Mouse (Mus musculus): ENCODE measurements around the gene Naip1. TPM values are rescaled to one million over a fixed set of nuclear protein-coding genes. Genes with fewer than 3 reads are reported as not detected.
"Not testable (repeated sequence)": the region's sequence is repeated elsewhere in the genome, so short reads cannot be mapped to it uniquely, and the experiment has no call there.

Naip1 gene
- 0.06 TPM for polyA plus RNA-seq (2012; fragmentation: generic; extraction: Trizol)
- long read RNA-seq, experiment 1 = 0 reads
- long read RNA-seq, experiment 2, partial matches to known transcripts = 1 of 1 reads
- long read RNA-seq, experiment 2, other reads (novel, unspliced or antisense) = 0 of 1 reads

GRCm38 (mm10) chr13:100452415-100453127, at the start of gene Naip1:
TSS of gene Naip1 (minus strand) at chr13:100452869.
- H3K36me3 ChIP-seq (ENCODE audit: control insufficient read depth, insufficient read depth); H3ac ChIP-seq (ENCODE audit: control insufficient read depth, insufficient read length, low read depth); H3K27me3 ChIP-seq (ENCODE audit: control insufficient read depth, insufficient read depth, insufficient read length); H3K4me3 ChIP-seq (ENCODE audit: insufficient read depth, poor library complexity, severe bottlenecking); H3K79me2 ChIP-seq (ENCODE audit: control insufficient read depth, insufficient read depth); H3K79me3 ChIP-seq (ENCODE audit: low read depth): not testable (repeated sequence)

GRCm38 (mm10) chr13:100499625-100500024, 47.0 kb upstream of the Naip1 start:
- H3K4me3 ChIP-seq (ENCODE audit: insufficient read depth, poor library complexity, severe bottlenecking); H3K79me3 ChIP-seq (ENCODE audit: low read depth); H3ac ChIP-seq (ENCODE audit: control insufficient read depth, insufficient read length, low read depth); H3K27me3 ChIP-seq (ENCODE audit: control insufficient read depth, insufficient read depth, insufficient read length); H3K79me2 ChIP-seq (ENCODE audit: control insufficient read depth, insufficient read depth); H3K36me3 ChIP-seq (ENCODE audit: control insufficient read depth, insufficient read depth): not testable (repeated sequence)

- Histone ChIP-seq H3K79me3 (ENCODE audit: low read depth) (peaks cover 16% of the 10 kb centered on the region), H3K36me3 (ENCODE audit: control insufficient read depth, insufficient read depth) (no peaks in the 10 kb centered on the region), H3K27me3 (ENCODE audit: control insufficient read depth, insufficient read depth, insufficient read length) (no peaks in the 10 kb centered on the region), H3ac (ENCODE audit: control insufficient read depth, insufficient read length, low read depth) (no peak overlapping the region), H3K4me3 (ENCODE audit: insufficient read depth, poor library complexity, severe bottlenecking) (no peak overlapping the region), H3K79me2 (ENCODE audit: control insufficient read depth, insufficient read depth) (peaks cover 20% of the 10 kb centered on the region)
- TF ChIP-seq FOSL1 (IDR thresholded peaks at IDR 0.05; ENCODE audit: insufficient read depth, low read length, poor library complexity, severe bottlenecking) = no peak
- TF ChIP-seq MYOG (IDR thresholded peaks at IDR 0.05; ENCODE audit: control insufficient read depth, extremely low read depth, insufficient read length) = no peak
- TF ChIP-seq CEBPB (IDR thresholded peaks at IDR 0.05; ENCODE audit: low read depth) = no peak
- TF ChIP-seq CTCF (IDR thresholded peaks at IDR 0.05; ENCODE audit: control insufficient read depth, insufficient read depth, insufficient read length) = no peak
- no peak for TF ChIP-seq MYOD1 (IDR thresholded peaks at IDR 0.05; ENCODE audit: control insufficient read depth, insufficient read length, low read depth)
- no peak for TF ChIP-seq USF1 (IDR thresholded peaks at IDR 0.05; ENCODE audit: low read depth)
- no peak for TF ChIP-seq MAX (IDR thresholded peaks at IDR 0.05)
Observed at GRCm38 (mm10) chr13:100495337-100495736, 42.7 kb upstream of the Naip1 start.

- not testable (repeated sequence) for H3K27me3 ChIP-seq (ENCODE audit: control insufficient read depth, insufficient read depth, insufficient read length); H3K4me3 ChIP-seq (ENCODE audit: insufficient read depth, poor library complexity, severe bottlenecking); H3ac ChIP-seq (ENCODE audit: control insufficient read depth, insufficient read length, low read depth); H3K36me3 ChIP-seq (ENCODE audit: control insufficient read depth, insufficient read depth)
- peaks cover 21% of the 10 kb centered on the region for H3K79me2 ChIP-seq (ENCODE audit: control insufficient read depth, insufficient read depth)
- peaks cover 16% of the 10 kb centered on the region for H3K79me3 ChIP-seq (ENCODE audit: low read depth)
Observed at GRCm38 (mm10) chr13:100494370-100494769, 41.7 kb upstream of the Naip1 start.

- H3K36me3 ChIP-seq (ENCODE audit: control insufficient read depth, insufficient read depth) = peaks cover 16% of the 10 kb centered on the region
- peaks cover 16% of the 10 kb centered on the region for H3K79me3 ChIP-seq (ENCODE audit: low read depth)
- no peaks in the 10 kb centered on the region for H3K27me3 ChIP-seq (ENCODE audit: control insufficient read depth, insufficient read depth, insufficient read length)
- H3K79me2 ChIP-seq (ENCODE audit: control insufficient read depth, insufficient read depth) = peaks cover 21% of the 10 kb centered on the region
- H3ac ChIP-seq (ENCODE audit: control insufficient read depth, insufficient read length, low read depth) = no peak overlapping the region
- H3K4me3 ChIP-seq (ENCODE audit: insufficient read depth, poor library complexity, severe bottlenecking) = no peak overlapping the region
- no peak for TF ChIP-seq USF1 (IDR thresholded peaks at IDR 0.05; ENCODE audit: low read depth)
- TF ChIP-seq MAX (IDR thresholded peaks at IDR 0.05) = no peak
- TF ChIP-seq FOSL1 (IDR thresholded peaks at IDR 0.05; ENCODE audit: insufficient read depth, low read length, poor library complexity, severe bottlenecking) = no peak
- TF ChIP-seq MYOD1 (IDR thresholded peaks at IDR 0.05; ENCODE audit: control insufficient read depth, insufficient read length, low read depth) = no peak
- peak; percentile 29 for TF ChIP-seq CEBPB (IDR thresholded peaks at IDR 0.05; ENCODE audit: low read depth)
- TF ChIP-seq CTCF (IDR thresholded peaks at IDR 0.05; ENCODE audit: control insufficient read depth, insufficient read depth, insufficient read length) = no peak
Observed at GRCm38 (mm10) chr13:100493313-100493712, 40.6 kb upstream of the Naip1 start.

- Histone ChIP-seq H3K79me3 (ENCODE audit: low read depth) (peaks cover 18% of the 10 kb centered on the region), H3K4me3 (ENCODE audit: insufficient read depth, poor library complexity, severe bottlenecking) (peak within 1 kb of the TSS; percentile 85), H3K79me2 (ENCODE audit: control insufficient read depth, insufficient read depth) (peaks cover 21% of the 10 kb centered on the region), H3K36me3 (ENCODE audit: control insufficient read depth, insufficient read depth) (peaks cover 27% of the 10 kb centered on the region), H3K27me3 (ENCODE audit: control insufficient read depth, insufficient read depth, insufficient read length) (no peaks in the 10 kb centered on the region), H3ac (ENCODE audit: control insufficient read depth, insufficient read length, low read depth) (peak within 1 kb of the TSS; percentile 100)
- peak; percentile 12 for TF ChIP-seq MAX (IDR thresholded peaks at IDR 0.05)
- TF ChIP-seq MYOG (IDR thresholded peaks at IDR 0.05; ENCODE audit: control insufficient read depth, extremely low read depth, insufficient read length) = no peak
- peak; percentile 83 for TF ChIP-seq CTCF (IDR thresholded peaks at IDR 0.05; ENCODE audit: control insufficient read depth, insufficient read depth, insufficient read length)
Observed at GRCm38 (mm10) chr13:100492061-100492787, 39.6 kb upstream of the Naip1 start, which contains the start of gene Gtf2h2. TSS of gene Gtf2h2 (minus strand) at chr13:100492579.

All from C2C12 (cell line).